Mouse (Mus musculus) liver, embryonic 13.5 days (tissue): ENCODE measurements around the gene Pigx. TPM values are rescaled to one million over a fixed set of nuclear protein-coding genes. Genes with fewer than 3 reads are reported as not detected.

Source experiments
- ATAC-seq: fragments of 200-750 bp; cut with Nextera tagmentation; 2 replicates; pipeline ENCODE4 v1.8.0; 2017; ENCODE audit warnings: low read depth, mild to moderate bottlenecking, moderate number of reproducible peaks, moderate library complexity
- DNase-seq: peaks from one replicate; pipeline ENCODE4 v3.0.0; 2022
- H3K27ac ChIP-seq: fragments of 300-500 bp; sonication (generic); 2 replicates; pipeline ENCODE4 v1.5.1; 2015; ENCODE audit warnings: moderate library complexity, mild to moderate bottlenecking, inconsistent platforms
- H3K27me3 ChIP-seq: fragments of 300-500 bp; sonication (generic); 2 replicates; pipeline ENCODE4 v1.6.1; 2015; ENCODE audit warnings: mild to moderate bottlenecking, inconsistent platforms
- H3K36me3 ChIP-seq: fragments of 300-500 bp; sonication (generic); 2 replicates; pipeline ENCODE4 v1.6.1; 2015; ENCODE audit warnings: mild to moderate bottlenecking, inconsistent platforms
- H3K4me1 ChIP-seq: fragments of 300-500 bp; sonication (generic); replicated peaks from 2 replicates; pipeline ENCODE4 v1.6.1; 2015; ENCODE audit warnings: inconsistent platforms
- H3K4me2 ChIP-seq: fragments of 300-500 bp; sonication (generic); 2 replicates; pipeline ENCODE4 v1.6.1; 2015; ENCODE audit warnings: inconsistent platforms, mild to moderate bottlenecking, moderate library complexity
- H3K4me3 ChIP-seq: fragments of 300-500 bp; sonication (generic); replicated peaks from 2 replicates; pipeline ENCODE4 v1.5.1; 2015; ENCODE audit warnings: mild to moderate bottlenecking, inconsistent platforms
- H3K9ac ChIP-seq: fragments of 300-500 bp; sonication (generic); 2 replicates; pipeline ENCODE4 v1.6.1; 2015; ENCODE audit warnings: mild to moderate bottlenecking, inconsistent platforms
- H3K9me3 ChIP-seq: fragments of 300-500 bp; sonication (generic); replicated peaks from 2 replicates; pipeline ENCODE4 v1.6.1; 2016; ENCODE audit warnings: inconsistent platforms
- WGBS: fragments of 180-500 bp; shearing (Covaris S2); methylation state at CpG from one replicate; pipeline ENCODE4 v1.1.7; 2015; ENCODE audit not compliant: insufficient replicate concordance; 5-methylcytosine and 5-hydroxymethylcytosine counted together
- polyA plus RNA-seq: library from polyadenylated mRNA; unstranded; fragments of >200 nt; fragmentation: Nextera tagmentation; extraction: Ambion mirVana; gene quantifications from 2 replicates; pipeline ENCODE4 v1.2.1, GENCODE M21; 2015

Pigx gene
- polyA plus RNA-seq, 1 experiment from 2014 or later = 29.2 TPM

DNA sequence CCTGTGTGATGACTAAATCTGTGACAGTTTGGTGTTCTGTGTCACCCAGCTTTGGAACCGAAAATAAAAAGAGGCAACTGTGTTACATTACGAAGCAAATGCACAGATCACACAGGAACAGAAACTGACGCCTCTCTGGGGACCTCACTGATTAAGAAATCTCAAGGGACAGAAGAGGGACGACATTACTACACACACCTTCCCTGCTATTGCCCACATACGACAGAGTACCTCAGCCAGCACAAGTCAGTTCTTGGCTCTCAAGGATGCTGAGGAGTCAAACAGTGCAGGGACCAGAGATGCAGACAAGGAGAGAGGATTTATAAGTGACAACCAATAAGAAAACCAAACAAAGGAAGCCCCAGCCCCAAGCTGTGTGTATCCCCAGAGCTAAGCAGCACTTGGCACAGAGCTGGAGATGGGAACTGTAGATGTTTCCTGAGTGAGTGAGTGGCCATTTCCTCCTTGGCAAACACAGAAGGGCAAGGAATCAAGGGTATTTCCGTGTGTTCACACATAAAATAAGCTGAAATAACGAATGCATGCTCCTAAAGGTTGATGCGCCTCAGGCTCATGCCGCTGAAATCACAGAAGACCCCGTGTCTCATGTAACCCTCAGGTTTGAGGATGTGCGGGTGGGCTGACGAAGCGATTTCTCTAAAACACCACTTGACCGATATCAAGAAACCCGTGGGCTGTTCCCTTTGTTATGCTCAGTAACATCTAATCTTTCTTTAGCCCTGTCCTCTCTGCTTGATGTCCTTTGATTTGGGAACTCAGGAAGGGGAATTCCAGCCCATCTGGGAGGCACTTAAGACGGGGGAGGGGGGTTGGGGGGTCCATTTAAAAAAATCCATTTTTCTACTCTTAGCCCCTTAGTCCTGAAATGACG lies 25.1 kb upstream of the Pigx start:
- no peak overlapping the region for H3K4me3 ChIP-seq
- no peak for ATAC-seq
- H3K27ac ChIP-seq = no peak overlapping the region

DNA sequence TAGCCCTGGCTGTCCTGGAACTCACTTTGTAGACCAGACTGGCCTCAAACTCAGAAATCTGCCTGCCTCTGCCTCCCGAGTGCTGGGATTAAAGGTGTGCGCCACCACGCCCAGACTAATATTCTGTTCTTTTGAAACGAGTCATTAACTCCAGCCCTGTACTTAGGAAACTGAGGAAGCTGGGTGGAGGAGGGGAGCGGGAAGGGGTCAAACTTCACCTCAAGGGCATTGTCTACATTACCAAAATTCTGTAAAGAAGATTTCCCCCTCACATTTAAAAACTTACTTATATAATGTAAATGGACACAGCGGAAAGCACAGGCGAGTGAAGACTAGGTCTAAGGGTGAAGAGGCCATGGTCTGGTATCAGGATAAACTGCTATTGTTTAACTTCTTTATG lies 24.5 kb upstream of the Pigx start:
- ATAC-seq (no peak), DNase-seq (no peak)
- Histone ChIP-seq H3K4me3 (no peak overlapping the region), H3K4me2 (no peak overlapping the region), H3K36me3 (no peaks in the 10 kb centered on the region), H3K27ac (no peak overlapping the region), H3K9me3 (no peaks in the 10 kb centered on the region), H3K4me1 (peaks cover 3% of the 10 kb centered on the region), H3K27me3 (no peaks in the 10 kb centered on the region), H3K9ac (no peak overlapping the region)
- 76% methylated on average over 7 of the region's 7 CpGs for WGBS

More for the DNA sequence above, 25.1 kb upstream of the Pigx start:
- H3K9me3 ChIP-seq = no peaks in the 10 kb centered on the region
- no peaks in the 10 kb centered on the region for H3K36me3 ChIP-seq
- no peak overlapping the region for H3K4me2 ChIP-seq
- WGBS = 51% methylated on average over 17 of the region's 17 CpGs
- DNase-seq = no peak
- H3K4me1 ChIP-seq = peaks cover 10% of the 10 kb centered on the region
- no peaks in the 10 kb centered on the region for H3K27me3 ChIP-seq
- H3K9ac ChIP-seq = no peak overlapping the region

DNA sequence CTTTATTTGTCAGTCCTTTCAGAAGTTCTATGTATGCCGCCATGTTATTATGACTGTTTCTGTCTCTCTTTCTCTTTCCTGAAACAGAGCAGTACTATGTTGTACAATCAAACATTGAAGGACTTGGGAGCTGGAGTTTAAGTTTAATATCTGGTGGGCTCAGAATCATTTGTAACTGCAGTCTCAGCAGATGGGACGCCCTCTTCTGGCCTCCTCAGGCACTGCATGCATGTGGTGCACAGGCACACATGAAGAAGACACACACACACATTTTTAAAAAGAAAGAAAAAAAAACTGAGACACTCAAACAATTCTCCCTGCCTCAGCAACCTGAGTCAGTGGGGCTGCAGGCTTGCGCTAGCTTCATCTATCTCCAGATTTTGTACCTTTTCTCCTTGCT lies 20.9 kb upstream of the Pigx start:
- 65% methylated on average over 3 of the region's 3 CpGs for WGBS
- no peak for ATAC-seq
- no peak overlapping the region for H3K27ac ChIP-seq

DNA sequence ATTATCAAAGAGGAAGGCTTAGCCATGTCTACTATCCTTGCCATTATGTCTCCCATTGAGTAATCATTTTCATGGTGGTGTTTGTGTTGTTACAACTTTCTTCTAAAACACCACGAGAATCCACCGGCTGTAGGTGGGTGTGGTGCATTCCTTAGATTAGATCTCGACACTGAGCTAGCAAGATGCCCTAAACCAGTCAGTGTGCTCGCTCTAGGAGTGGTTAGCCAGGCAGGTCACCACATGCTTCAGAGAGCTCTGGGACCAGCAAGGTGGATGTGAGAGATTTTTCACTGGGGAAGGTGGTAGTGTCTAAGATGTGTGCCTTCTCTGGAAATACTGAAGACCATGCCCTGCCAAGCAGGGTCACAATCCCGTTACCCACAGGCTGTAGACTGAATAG lies 16.6 kb upstream of the Pigx start:
- peaks cover 34% of the 10 kb centered on the region for H3K4me1 ChIP-seq
- H3K36me3 ChIP-seq = no peaks in the 10 kb centered on the region
- DNase-seq (no peak), ATAC-seq (no peak)
- no peak overlapping the region for H3K27ac ChIP-seq
- no peaks in the 10 kb centered on the region for H3K9me3 ChIP-seq
- no peak overlapping the region for H3K9ac ChIP-seq
- no peak overlapping the region for H3K4me3 ChIP-seq
- peak overlapping the region; percentile 28 for H3K4me2 ChIP-seq
- H3K27me3 ChIP-seq = no peaks in the 10 kb centered on the region
- 17% methylated on average over 5 of the region's 5 CpGs for WGBS

More for the DNA sequence above, 20.9 kb upstream of the Pigx start:
- Histone ChIP-seq H3K9me3 (no peaks in the 10 kb centered on the region), H3K4me2 (no peak overlapping the region), H3K9ac (no peak overlapping the region), H3K36me3 (no peaks in the 10 kb centered on the region), H3K4me1 (peaks cover 11% of the 10 kb centered on the region), H3K27me3 (no peaks in the 10 kb centered on the region), H3K4me3 (no peak overlapping the region)
- no peak for DNase-seq

DNA sequence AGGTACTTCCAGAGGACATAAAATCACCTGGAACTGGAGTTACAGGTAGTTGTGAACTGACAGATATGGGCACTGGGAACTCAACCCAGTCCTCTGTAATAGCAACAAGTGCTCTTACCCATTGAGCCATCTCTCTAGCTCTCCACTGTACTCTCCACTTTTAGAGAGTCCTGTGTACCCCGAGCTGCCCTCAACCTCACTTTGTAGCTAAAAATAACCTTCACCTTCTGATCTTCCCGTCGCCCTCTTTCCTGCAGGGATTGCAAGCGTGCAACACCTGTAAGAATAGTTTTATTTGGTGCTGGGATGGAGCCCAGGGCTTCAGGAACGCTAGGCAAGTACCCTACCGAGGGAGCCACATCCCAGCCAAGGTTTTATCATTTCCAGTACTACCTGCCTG lies 16.2 kb upstream of the Pigx start:
- Histone ChIP-seq H3K4me2 (peak overlapping the region; percentile 28), H3K27me3 (no peaks in the 10 kb centered on the region), H3K36me3 (no peaks in the 10 kb centered on the region), H3K27ac (no peak overlapping the region), H3K4me3 (no peak overlapping the region), H3K4me1 (peaks cover 34% of the 10 kb centered on the region), H3K9me3 (no peaks in the 10 kb centered on the region), H3K9ac (no peak overlapping the region)
- ATAC-seq (no peak), DNase-seq (no peak)
- 27% methylated on average over 6 of the region's 6 CpGs for WGBS

DNA sequence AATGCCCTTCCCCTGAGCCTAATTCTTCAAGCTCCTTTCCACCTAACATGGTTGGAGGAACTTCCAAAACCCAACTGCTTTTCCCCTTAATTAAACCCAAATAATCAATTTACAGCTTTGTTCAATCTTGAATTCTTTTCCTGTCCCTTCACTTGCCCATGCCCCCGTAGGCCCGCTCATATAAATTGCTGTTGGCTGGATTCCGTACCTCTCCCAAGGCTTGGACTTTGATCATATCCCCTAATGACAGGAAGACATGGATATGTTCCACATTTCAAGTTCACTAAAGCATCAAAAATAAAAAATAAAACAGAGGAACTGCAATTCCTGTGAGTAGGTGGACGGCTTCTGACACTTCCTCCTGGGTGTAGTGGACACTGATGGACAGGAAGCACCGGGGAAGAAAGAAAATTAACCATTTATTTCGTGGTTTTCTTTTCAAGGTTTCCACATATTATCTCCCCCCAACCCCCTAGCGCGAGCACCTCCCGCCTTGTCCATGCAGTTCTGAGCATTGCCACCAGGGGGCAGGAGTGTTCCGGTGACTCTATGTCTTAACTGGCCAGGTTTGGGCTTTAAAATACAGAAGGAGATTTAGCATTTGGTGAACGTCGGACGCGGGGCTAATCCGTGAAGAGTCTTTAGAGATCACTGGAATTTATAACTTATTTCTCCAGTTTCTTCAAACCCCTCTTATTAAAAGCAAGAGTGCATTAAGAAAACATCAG lies 15.6 kb upstream of the Pigx start:
- Histone ChIP-seq H3K4me2 (peak overlapping the region; percentile 64), H3K4me3 (no peak overlapping the region), H3K27me3 (no peaks in the 10 kb centered on the region), H3K36me3 (no peaks in the 10 kb centered on the region), H3K9ac (no peak overlapping the region), H3K4me1 (peaks cover 34% of the 10 kb centered on the region), H3K9me3 (no peaks in the 10 kb centered on the region), H3K27ac (no peak overlapping the region)
- WGBS = 13% methylated on average over 15 of the region's 15 CpGs
- DNase-seq (peak; percentile 68), ATAC-seq (no peak)

DNA sequence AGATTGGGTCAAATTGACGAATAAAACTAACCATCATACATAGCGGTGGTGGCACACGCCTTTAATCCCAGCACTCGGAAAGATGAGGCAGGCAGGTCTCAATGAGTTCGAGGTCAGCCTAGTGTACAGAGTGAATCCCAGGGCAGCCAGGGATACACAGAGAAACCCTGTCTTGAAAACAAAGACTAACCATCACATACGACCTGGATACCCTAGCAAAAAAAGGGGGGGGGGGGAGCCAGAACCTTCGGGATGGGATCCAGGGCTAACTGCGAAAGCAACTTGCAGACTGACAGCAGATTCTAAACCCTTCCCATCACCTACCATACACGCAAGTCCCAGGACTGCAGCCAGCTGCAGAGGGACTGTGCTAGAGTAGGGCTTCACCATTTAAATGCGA lies 14.9 kb upstream of the Pigx start:
- 71% methylated on average over 10 of the region's 10 CpGs for WGBS
- ATAC-seq (no peak), DNase-seq (no peak)
- Histone ChIP-seq H3K36me3 (no peaks in the 10 kb centered on the region), H3K9me3 (no peaks in the 10 kb centered on the region), H3K9ac (no peak overlapping the region), H3K4me1 (peaks cover 34% of the 10 kb centered on the region), H3K4me2 (peak overlapping the region; percentile 64), H3K27me3 (no peaks in the 10 kb centered on the region), H3K27ac (peak overlapping the region; percentile 15; the same call in 1 of the 2 replicates), H3K4me3 (no peak overlapping the region; the same call in 1 of the 2 replicates)

DNA sequence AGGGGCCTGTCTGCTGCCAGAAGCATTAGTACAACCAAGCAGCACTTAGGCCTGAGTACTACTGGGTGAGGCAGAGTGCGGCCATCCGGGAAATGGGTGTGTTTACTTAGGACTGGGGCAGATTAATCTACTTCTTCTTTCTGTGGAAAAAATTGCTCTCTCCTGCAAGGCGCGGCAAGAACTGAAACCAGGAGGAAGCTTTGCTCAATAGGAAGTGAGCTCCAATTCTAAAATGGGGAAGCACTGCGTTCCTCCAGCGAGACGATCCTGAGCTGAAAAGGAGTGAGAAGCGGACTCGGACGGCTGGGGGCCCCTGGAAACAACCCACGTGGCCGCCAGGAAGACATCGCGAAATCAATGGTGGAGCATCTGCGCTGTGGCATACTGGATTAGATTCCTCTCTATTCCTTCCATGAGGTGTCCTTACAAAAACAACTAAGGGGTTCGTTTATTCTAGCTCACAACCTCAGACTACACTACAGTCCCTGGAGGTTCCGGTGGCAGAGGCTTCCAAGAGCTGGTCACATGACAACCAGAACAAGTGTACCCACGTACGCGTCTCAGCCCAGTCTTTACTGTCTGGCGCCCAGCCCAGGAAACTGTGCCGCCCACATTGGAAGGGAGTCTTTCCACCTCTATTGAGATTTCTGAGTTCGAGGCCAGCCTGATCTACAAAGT lies 14.1 kb upstream of the Pigx start:
- peak overlapping the region; percentile 64 for H3K4me2 ChIP-seq

DNA sequence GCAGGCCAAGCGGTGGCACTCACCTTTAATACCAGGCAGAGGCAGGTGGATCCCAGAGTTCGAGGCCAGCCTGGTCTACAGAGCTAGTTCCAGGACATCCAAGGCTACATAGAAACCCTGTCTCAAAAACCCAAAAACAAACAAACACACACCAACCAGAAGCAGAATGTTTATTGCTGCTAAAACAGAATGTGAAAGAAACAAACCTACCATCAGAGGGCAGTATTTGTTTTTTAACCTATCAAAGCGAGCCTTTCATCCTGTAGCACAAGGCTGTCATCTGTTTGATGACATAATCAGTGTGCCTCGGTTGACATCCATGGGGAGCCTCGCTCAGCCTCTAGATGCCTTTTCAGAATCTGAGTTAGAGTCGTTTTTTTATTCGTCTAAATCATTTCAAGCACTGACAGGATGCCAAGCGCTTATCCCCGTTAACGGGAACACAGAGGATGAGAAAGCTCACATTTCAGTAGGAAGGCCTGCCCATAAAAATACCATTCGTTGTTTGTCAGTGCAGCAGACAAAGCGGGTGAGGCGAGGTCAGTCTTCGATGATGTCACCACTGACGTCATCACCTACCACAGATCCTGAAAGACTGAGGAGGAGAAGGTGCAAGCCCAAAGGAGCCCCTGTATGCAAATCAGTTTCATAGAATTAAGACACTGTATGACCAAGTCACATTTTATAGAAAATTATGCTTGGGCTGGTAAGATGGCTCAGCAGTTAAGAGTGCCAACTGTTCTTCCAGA lies 11.6 kb upstream of the Pigx start:
- Histone ChIP-seq H3K4me3 (no peak overlapping the region), H3K4me2 (no peak overlapping the region), H3K27ac (no peak overlapping the region), H3K36me3 (peaks cover 6% of the 10 kb centered on the region; the same call in 1 of the 2 replicates), H3K9me3 (no peaks in the 10 kb centered on the region), H3K9ac (no peak overlapping the region), H3K4me1 (peaks cover 39% of the 10 kb centered on the region), H3K27me3 (no peaks in the 10 kb centered on the region)
- 64% methylated on average over 15 of the region's 15 CpGs for WGBS
- ATAC-seq (no peak), DNase-seq (no peak)

More for the DNA sequence above, 14.1 kb upstream of the Pigx start:
- DNase-seq (peak; percentile 36), ATAC-seq (peak; percentile 74)
- H3K9me3 ChIP-seq = no peaks in the 10 kb centered on the region
- H3K27me3 ChIP-seq = no peaks in the 10 kb centered on the region
- peaks cover 34% of the 10 kb centered on the region for H3K4me1 ChIP-seq
- no peaks in the 10 kb centered on the region for H3K36me3 ChIP-seq
- 12% methylated on average over 23 of the region's 23 CpGs for WGBS
- peak overlapping the region; percentile 48 for H3K27ac ChIP-seq
- peak overlapping the region; percentile 43 for H3K4me3 ChIP-seq
- H3K9ac ChIP-seq = peak overlapping the region; percentile 54

DNA sequence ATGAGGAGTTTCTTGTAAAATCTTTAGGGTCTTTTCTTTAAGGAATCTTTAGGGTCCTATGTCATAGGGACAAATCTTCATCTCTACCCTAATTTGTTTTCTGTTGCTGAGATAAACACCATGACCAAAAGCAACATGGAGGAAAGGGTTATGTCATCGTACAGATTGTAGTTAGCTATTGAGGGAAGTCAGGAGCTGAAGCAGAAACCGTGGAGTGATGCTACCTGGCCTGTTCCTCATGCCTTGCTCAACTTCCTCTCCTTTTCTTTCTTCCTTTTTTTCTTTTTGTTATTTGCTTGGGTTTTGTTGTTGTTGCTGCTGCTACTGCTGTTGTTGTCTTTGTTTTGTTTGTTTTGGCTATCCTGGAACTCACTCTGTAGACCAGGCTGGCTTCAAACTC lies 9.0 kb upstream of the Pigx start:
- no peak overlapping the region for H3K27ac ChIP-seq
- ATAC-seq (no peak), DNase-seq (no peak)
- no peaks in the 10 kb centered on the region for H3K9me3 ChIP-seq
- H3K4me1 ChIP-seq = peaks cover 17% of the 10 kb centered on the region
- no peak overlapping the region for H3K4me3 ChIP-seq
- no peak overlapping the region for H3K9ac ChIP-seq
- H3K27me3 ChIP-seq = no peaks in the 10 kb centered on the region
- peaks cover 6% of the 10 kb centered on the region; the same call in 1 of the 2 replicates for H3K36me3 ChIP-seq
- H3K4me2 ChIP-seq = no peak overlapping the region
- 30% methylated on average over 2 of the region's 2 CpGs for WGBS
